Mouse (Mus musculus) 3134 (cell line): ENCODE measurements around the gene D8Ertd738e.

ENCODE experiments used
- DNase-seq: peaks from one replicate; pipeline ENCODE4 v3.0.0-alpha.2; 2011; ENCODE audit warnings: low spot score; ENCODE audit not compliant: insufficient read length; ENCODE audit errors: extremely low read depth

The D8Ertd738e gene

DNA sequence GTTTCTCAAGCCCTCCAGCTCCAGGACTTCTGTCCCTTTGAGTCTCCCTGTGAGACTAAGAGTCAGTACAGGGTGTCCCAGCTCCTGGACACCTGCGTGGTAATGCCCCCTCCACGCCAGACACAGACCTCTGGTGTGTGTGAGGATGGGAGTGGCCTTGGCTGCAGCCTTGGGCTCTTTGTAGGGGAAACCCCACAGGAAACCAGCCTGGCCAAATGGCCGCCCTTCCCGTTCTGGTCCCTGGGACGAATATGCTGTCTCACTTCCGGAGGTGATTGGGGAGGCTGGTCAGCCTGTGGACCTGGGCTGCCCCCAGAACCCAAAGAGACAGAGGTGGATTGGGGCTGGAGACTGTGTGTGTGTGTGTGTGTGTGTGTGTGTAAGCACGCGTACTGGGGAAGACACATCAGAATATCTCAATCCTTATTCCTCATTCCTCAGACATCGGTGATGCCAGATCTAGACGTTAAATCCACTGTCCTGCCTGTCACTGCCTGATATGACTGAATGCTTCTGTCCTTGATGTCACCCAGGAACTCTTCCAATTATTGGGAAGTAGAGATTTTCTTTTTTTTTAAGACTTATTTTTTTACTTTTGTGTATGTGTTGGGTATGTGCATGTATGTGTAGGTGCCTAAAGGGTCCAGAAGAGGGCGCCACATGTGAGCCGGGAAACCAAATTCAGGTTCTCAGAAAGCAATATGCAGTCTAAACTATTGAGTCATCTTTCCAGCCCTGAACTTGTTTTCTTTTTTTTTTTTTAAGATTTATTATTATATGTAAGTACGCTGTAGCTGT is 45.3 kb downstream of the D8Ertd738e start:
- peak; percentile 58 for DNase-seq

GRCm38 (mm10) chr8:84202938-84203917 is 46.3 kb downstream of the D8Ertd738e start:
- DNase-seq, result peak; percentile 93

GRCm38 (mm10) chr8:84202466-84202865 is 47.1 kb downstream of the D8Ertd738e start:
- peak; percentile 92 for DNase-seq

GRCm38 (mm10) chr8:84201545-84202245 is 47.8 kb downstream of the D8Ertd738e start:
- DNase-seq, result peak; percentile 92

- DNase-seq, result peak; percentile 83
These were observed 48.6 kb downstream of the D8Ertd738e start for GRCm38 (mm10) chr8:84200652-84201544.

GRCm38 (mm10) chr8:84200126-84200555 is 49.4 kb downstream of the D8Ertd738e start:
- DNase-seq, result no peak

DNA sequence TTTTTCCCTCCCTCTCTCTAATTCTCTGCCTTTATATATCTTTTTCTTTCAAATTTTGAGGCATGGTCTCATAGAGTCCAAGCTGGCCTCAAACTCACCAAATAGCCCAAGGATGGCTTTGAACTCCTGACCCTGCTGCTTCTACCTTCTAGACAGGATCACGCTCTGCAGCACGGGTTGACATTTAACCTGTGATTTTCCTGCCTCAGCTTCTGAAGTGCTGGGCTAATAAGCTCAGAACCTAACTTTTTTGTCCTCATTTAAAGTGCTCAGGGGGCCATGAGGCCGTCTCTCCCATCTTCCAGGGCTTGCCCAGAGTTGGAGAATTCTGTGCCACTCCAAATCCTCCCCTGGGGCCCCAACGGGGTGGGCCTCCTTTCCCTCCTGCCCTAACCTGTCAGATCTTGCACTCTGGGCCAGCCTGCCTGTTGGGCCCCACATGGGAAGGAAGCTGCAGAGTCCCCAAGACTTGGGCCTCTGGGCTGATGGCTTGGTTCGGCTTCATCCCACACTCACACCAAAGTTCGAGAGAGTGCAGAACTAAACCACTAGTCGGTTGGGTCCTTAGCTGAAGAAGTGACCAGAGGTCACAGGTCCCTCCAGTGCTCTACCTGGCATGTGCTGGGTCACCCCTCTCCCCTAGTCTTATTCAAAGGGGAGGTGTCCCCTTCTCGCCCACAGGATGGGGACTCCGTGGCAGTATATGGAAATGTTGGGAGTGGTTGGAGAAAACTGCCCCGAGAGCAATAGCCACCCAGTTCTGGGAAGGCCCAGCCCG is 50.0 kb downstream of the D8Ertd738e start:
- DNase-seq, result no peak

GRCm38 (mm10) chr8:84198871-84199270 is 50.6 kb downstream of the D8Ertd738e start:
- no peak for DNase-seq

DNA sequence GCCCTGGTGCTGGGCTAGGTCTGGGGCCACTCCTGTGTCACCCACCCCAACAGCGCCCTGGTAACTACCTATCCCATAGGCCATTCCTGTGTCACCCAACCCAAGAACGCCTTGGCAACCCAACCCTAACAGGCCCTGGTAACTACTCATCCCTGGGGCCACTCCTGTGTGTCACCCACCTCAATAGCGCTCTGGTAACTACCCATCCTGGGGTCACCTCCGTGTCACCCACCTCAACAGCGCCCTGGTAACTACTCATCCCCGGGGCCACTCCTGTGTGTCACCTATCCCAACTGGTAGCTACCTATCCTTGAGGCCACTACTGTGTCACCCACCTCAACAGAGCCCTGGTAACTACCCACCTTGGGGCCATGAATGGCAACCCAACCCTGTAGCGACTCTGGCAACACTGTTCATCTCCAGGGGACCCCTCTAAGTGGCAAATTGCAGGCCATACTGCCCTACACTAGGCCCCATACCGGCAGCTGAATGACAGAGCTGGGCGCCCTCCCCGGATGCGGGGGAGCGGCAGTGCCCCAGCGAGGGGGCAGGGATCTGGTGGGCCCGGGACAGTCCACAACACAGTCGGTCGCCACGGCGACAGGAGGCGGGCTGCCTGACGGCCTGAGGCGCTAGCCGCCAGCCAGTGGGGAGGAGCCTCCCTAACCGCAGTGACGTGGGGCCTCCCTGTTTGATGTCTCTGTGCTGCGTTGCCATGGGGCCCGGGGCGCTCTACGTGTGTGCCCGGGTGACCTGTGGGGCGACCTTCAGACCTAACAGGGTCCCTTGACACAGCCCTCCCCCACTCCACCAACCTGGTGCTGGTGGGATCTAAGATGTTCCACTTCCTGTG is 51.4 kb downstream of the D8Ertd738e start:
- peak; percentile 93 for DNase-seq

DNA sequence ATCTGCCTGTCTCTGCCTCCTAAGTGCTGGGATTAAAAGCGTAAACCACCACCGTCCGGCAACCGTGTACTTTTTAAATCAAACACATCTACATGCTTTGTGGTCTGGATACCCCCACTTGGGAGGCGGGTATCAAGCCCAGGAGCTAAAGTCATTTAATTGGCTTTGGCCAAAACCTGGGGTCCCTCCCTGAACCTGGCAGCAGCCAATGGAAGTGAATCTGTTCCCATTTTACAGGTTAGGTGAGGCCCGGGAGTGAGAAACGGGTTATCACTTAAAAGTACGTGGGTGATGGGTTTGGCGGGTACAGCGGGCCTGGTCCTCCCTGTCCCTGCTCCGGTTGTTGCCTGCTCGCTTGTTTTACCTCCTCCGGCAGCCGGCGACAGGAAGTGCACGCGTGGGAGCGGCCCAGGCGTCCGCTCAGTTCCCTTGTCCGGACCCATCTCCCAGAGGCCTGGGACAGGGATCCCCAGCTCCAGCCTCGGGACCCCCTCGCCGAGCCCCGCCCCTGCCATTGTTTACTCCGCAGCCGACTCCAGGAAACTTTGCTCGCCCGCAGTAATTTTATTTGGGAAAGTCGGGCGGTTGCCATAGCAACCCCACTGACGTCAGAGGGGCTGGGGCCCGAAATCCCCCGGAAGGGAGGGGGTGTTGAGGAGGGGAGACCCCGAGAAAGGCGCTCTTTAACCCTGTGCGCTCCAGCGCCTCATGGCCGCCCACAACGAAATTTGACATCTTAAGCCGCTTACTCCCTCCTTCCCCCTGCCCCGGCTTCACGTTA is 52.2 kb downstream of the D8Ertd738e start:
- peak; percentile 89 for DNase-seq
